Mouse (Mus musculus): ENCODE measurements around the gene 2810408A11Rik. TPM values are rescaled to one million over a fixed set of nuclear protein-coding genes. Genes with fewer than 3 reads are reported as not detected.
A peak's percentile ranks its signal among the peaks of the same experiment; 100 is the strongest.

The 2810408A11Rik gene
- total RNA-seq (2021), result under 1 TPM in 1 of 2 experiments, not detected in 1; 0.59 TPM
- long read RNA-seq, experiment 1, partial matches to known transcripts, result 0 of 1 reads
- long read RNA-seq, experiment 1, other reads (novel, unspliced or antisense), result 1 of 1 reads
- long read RNA-seq, experiment 2, result 0 reads

DNA sequence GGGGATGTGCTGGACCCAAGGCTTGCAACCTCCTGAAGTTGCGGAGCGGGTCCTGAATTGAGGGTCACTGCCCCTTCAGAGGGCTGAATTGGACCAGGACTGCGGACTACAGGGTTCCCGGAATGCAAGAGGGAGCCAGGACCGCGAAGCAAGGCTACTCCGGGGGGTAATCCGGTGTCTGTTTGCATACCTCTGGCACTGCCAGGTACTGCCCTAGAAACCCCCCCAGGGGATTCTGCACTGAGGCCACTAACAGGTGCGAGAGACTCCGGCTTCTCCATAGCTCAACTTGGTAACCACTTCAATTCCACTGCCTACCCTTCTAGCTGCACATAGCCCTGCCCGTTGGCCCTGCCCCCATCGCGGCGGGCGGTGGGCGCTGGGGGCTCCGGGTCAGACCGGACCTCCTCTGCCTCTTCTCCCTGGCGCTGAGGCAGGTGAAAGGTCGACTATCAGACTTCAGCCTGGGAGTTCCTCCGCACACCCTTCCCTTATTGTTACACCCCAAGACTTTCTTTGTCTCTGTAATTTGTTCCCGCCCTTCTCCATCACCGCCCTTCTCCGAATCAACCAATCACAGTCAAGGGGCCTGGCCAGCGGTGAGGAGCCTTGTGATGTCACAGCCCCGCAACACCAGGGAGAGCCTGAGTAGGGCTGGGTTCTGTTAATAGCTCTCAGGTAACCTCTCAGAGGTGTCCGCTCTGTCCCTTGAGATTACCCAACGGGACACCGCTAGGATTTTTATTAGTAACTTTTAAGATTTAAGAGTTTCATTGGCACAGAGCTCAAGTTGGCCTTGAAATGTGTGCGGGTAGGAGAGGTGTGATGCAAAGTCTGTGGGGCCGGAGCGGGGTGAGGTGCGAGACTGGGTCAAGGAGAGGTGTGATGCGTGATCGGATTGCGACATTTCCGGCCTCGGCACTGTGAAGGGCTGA, at the start of gene 2810408A11Rik, which contains the start of gene Neurl4:
2810408A11Rik (minus strand) TSS at position 517 of the 935 bp plus-strand sequence.
Neurl4 (plus strand) TSS at position 602 of the 935 bp plus-strand sequence.
- DNase-seq, result peak; percentile 76 to 83
- intact Hi-C loops (cut with DNase I), result no loop called here

DNA sequence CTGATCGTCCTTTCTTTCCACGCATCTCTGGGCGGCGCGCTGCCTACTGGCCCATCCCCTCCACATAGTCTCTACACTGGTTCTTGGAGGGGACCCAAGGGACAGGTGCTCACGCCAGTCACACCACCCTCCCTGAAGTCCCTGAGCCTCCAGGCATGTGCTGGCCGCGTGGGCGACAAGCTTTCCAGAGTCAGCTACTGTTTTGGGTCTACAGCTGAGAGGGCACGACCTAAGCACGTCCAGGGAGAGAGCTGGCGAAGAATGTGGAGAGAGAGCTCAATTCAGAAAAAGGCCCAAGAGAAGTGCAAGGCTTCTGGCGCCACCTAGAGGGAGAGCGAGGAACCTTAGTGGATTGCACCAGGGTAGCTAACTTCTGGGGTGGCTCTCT, 48.0 kb upstream of the 2810408A11Rik start:
- peak; percentile 86 to 89 for DNase-seq
- intact Hi-C loops (cut with DNase I), result loop anchor here (1.0 kb wide), 1 partner anchor 14 kb away; no protein-coding TSS in a partner anchor

DNA sequence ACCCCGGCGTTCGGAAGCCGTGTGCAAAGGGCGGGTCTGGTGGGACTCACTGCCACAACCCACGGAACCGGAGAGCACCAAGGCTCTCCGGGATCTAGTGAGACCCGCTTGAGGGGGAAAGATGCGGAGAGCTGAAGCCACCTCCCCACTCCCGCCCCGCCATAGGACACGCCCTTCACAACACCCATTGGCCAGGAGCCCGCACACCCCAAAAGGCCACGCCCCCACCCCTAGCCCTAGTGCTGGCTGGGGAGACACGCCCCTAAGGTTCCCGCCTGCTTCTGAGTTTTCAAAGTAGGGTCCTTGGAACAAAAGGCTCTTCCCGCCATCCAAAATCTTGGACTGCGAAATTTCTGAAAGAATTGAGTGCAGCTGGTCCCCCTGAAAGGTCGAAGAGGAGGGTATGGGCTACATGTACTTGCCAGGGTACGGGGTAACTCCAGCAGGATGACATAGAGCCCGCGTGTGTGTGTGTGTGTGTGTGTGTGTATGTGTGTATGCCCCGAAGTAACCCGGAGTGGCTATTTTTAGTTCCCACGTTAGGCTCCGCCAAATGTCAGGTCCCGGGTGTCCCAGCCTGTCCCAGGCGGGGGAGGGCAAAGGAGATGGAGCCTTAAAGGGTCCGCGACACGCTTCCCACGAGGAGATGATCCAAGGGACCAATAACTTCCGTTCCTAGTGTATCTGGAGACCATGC, 47.4 kb upstream of the 2810408A11Rik start, which contains the start of gene Slc2a4:
Slc2a4 (minus strand) TSS at position 123 of the 697 bp plus-strand sequence.
- intact Hi-C loops (cut with DNase I), result no loop called here

DNA sequence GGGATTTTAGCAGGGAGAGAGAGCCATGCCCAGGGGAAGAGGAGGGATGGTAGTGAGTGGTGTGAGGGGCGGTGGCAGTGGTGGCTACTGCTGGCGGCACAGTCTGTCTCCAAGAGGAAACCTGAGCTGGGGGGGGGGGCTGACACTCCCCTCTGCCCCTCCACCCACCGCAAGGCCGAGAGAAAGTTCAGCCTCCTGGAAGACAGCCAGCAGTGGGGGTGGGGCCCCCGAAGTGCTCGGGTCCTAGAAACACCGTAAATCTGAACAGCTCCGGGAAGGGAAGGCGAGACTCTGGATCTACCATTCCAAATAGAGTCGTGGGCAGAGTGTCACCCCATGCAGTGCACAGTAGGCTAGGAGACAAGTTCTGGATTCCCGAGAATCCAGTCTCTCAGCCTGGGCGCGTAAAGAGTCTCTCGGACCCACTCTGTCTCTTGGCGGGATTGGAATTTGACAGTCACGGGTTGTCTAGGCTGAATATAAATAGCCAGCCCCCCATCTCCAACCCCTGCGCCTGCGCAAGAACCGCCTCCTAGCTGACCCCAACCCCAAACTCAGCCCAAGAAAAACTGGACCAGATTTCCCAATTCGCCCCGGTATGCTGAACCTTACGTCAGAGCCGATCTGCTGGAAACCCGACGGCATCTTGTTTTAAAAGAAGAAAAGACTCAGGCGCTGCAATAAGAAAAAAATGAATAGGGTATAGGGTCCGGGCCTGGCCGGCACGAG, 46.7 kb upstream of the 2810408A11Rik start:
- peak; percentile 68 to 83 for DNase-seq
- intact Hi-C loops (cut with DNase I), result no loop called here

More for the DNA sequence above, 47.4 kb upstream of the 2810408A11Rik start, which contains the start of gene Slc2a4:
- peak; percentile 89 to 93 for DNase-seq

DNA sequence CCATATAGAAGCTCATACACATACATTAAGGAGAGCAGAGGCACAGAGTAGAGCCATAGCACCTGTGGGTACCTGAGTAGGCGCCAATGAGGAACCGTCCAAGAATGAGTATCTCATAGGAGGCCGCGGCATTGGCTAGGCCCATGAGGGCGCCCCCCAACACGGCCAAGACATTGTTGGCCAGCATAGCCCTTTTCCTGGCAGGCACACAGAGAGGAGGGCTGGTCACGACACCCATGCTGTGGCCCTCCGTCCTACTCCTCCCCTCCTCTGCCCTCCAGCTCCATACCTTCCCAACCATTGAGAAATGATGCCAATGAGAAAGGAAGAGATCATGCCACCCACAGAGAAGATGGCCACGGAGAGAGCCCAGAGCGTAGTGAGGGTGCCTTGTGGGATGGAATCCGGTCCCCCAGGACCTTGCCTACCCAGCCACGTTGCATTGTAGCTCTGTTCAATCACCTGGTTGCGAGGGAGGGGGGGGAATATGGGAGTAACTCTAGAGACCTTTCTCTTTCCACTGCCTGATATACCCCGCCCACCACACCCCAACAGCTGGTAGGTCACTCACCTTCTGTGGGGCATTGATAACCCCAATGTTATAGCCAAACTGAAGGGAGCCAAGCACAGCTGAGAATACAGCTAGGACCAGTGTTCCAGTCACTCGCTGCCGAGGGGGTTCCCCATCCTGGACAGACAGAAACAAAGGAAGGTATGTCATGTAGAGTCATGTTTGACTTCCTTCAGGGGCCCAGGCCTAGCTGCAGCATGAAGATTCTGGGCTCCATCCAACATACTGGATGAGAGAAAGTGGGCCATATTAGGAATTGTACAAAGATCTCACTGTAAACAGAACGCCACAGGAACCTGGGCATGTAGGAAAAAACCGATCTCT, 45.5 kb upstream of the 2810408A11Rik start:
- DNase-seq, result no peak

DNA sequence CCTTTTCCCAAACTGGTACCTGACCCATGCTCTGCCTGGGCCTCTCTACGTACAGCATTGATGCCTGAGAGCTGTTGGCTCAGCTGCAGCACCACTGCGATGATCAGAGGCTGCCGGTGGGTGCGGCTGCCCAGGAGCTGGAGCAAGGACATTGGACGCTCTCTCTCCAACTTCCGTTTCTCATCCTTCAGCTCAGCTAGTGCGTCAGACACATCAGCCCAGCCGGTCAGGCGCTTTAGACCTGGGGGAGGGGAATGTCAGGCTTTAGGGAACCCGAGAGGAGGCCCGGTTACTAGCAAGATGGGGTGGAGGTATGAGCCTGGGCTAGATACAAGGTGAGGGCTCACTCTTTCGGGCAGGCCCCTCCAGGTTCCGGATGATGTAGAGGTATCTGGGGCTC, 44.4 kb upstream of the 2810408A11Rik start:
- DNase-seq, result no peak
- intact Hi-C loops (cut with DNase I), result no loop called here

More for the DNA sequence above, 45.5 kb upstream of the 2810408A11Rik start:
- intact Hi-C loops (cut with DNase I), result no loop called here

DNA sequence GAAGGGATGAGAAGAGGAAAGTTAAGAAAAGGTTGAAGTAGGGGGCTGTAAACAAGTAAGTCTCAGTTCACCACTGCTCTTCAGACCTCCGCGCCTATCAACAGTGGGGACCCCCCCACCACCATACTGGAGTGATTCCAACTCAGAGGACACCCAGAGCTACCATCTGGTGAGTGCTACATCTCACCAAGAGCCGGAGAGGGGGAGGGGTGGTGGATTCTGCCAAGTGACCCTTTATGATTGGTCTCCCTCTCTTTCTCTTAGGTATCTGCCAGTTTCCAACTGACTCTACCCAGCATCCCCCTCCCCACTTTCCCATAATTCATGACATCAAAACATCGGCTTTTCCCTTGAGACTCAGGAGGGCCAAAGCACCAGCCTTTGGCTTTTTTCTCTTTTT, 40.2 kb upstream of the 2810408A11Rik start:
- DNase-seq, result no peak
- intact Hi-C loops (cut with DNase I), result no loop called here

DNA sequence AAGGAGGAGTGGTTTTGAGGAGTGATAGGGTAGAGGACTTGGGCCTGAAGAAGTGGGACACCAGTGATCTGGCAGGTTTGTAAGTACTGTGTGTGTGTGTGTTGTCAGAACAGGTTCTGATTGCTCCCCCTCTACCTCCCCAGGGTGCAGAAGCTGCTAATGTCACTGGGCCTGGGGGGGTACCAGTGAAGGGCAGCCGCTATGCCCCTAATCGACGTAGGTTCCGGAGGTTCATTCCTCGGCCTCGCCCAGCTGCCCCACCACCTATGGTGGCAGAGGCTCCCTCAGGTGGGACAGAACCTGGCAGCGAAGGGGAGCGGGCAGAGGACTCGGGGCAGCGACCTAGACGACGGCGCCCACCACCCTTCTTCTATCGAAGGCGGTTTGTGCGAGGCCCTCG, 38.9 kb upstream of the 2810408A11Rik start:
- intact Hi-C loops (cut with DNase I), result no loop called here
- no peak for DNase-seq

DNA sequence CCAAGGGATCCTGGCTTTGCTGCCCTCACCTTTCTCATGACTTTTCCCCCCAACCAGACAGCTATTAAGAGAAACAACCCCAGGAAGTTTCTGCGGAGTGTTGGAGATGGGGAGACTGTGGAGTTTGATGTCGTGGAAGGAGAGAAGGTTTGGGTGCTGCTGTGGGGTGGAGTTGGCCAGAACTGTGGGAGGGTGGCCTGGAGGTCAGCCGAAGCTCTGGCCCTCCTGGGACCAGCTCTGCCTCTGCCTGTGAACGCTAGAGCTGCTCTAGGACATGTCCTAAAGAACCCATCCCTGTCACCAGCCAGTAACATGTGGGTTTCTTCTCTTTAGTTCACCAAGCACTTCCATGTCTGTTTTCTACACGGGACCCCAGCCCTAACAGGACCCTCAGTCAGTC, 38.4 kb upstream of the 2810408A11Rik start:
- intact Hi-C loops (cut with DNase I), result no loop called here

DNA sequence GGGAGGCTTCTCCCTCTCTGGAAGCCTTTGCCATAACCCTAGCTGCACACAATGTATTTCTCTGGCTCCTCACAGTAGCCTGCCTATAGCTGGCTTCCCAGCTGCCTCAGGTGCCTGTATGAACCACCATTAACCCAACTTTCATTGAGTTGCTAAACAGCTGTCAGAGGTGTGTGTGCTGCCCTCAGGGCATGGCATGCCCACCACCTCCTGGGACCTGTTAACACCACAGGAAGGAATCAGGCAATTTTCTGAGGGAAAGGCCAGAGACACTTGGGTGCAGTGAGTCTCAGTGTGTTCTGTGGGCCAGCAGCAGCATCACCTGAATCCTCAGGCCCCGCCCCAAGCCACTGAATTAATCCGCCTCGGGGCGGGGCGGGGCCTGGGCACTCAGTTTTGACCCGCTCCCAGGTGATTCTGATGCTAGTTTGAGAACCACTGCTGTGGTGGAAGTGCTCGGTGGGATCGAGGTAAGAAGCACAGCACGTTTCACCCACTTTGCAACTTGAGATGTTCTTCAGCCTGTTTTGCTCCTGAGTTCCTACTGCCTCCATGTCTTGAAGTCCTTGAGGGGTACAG, 37.7 kb upstream of the 2810408A11Rik start:
- intact Hi-C loops (cut with DNase I), result no loop called here
- no peak for DNase-seq

More for the DNA sequence above, 38.4 kb upstream of the 2810408A11Rik start:
- DNase-seq, result no peak

DNA sequence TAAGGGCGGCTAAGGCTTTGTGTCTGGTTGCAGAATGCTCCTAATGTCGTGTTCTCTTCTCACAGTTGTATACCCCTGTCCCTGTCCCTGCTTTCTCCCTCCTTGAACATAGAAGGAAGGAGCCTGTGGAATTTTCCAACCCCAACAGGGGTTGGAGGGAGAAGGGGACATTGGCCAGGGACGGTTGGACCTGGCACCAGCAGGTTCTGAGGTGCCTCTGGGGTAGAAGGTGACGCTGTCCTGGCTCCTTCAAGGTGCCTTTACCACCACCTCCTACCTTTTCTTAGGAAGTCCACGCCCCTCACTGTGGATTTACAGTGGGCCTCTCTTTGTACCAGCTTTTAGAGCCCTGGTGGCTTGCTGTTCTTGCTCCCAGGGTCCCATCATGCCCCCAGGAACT, 37.0 kb upstream of the 2810408A11Rik start:
- DNase-seq, result no peak
- intact Hi-C loops (cut with DNase I), result no loop called here

DNA sequence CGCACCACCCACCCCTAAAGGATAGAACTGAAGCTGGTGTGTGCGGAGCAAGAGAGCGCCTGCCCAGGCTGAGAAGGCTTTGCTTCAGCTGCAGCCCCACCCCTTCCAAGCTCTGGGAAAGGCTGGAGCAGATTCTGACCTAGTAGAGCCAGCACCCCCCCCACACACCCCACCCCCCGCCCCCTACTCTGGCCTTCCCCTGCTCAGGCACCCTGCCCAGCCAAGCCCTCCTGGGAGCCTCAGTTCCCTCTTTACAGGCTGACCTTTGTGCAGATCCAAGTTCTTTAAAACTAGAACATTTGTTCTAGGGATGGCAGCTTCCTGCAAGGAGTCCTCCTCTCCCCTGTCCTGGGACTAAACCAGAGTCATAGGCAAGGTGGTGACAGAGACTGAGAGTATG, 36.6 kb upstream of the 2810408A11Rik start:
- peak; percentile 66 to 78 for DNase-seq
- intact Hi-C loops (cut with DNase I), result no loop called here

DNA sequence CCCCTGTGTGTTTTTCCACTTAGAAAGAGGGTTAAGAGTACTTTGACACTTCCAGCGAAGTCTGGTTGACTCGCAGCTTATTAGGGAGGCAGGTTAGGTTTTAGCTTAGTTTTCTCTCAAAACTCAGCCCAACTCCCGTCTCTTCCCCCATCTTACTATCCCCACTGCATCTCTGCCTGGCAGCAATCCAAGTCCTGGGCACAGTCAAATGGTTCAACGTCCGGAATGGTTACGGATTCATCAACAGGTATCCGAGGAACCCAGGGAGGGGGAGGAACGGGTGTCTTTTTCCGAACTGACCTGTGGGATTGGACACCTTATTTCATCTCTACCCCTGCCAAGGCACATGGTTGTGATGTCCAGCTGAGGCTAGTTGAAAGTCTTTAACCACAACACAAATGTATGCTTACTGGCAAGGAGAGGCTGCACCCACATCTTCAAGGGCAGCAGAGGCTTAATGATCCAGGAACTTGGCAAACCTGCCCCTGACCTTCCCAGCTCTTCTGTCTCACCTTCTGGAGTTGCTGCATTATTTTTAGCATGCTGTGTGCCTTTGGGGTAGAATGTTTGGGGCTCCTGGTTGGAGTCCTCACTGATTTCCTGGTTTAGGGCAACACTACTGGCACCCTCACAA, 36.0 kb upstream of the 2810408A11Rik start:
- intact Hi-C loops (cut with DNase I), result no loop called here
- DNase-seq, result no peak

DNA sequence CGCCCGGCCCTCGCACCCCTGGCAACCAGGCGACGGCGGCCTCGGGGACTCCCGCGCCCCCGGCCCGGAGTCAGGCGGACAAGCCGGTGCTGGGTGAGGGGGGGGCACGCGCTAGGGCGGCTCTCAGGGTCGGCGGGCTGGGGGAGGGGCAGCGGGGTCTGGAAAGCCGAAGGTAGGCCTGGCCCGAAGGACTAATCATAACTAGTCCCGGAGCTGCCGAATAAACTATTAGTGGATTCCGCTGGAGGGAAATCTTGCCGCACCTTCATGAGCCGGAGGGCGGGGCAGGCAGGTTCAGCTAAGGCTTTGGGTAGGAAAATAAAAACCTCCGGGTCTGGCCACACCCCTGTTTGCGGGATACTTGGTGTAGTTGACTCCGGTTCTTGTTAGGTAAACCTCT, 35.4 kb upstream of the 2810408A11Rik start:
- intact Hi-C loops (cut with DNase I), result no loop called here
- DNase-seq, result peak in 1 of 2 experiments; percentile 26

DNA sequence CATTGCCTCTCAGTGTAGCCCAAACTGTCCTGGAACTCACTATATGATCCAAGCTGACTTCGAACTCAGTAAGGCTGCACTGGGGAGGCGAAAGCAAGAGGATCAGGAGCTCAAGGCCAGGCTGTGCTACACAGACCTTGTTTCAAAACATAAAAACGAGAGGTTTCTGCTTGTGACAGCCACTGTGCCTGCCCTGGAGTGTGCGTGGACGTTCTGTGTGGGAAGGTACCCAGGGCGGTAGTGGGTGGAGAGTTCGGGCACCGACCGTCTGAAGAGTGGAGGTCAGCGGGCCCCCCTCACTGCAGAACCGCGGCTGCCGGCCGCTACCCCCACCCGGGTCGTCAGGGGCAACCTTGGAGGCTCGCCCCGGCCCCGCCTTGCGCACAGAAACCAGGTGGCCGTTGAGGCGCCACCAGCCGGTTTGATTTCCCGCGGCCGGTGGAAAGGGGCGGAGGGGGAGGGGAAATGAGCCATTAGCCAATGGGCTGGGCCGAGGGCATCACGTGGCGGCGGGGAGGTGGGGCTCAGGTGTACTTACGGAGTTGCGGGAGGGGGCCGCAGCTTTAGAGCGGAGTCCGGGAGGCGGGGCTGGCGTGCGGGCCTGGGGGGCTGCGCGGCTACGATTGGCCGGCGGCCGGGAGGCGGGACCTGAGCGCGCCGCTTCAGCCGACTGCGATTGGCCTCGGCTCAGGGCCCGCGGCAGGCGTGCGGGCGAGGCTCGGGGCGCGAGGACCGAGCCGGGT, 34.5 kb upstream of the 2810408A11Rik start, which contains the start of gene Ybx2:
Ybx2 (plus strand) TSS at position 660 of the 743 bp plus-strand sequence.
- intact Hi-C loops (cut with DNase I), result no loop called here
- DNase-seq, result peak; percentile 73 to 80

DNA sequence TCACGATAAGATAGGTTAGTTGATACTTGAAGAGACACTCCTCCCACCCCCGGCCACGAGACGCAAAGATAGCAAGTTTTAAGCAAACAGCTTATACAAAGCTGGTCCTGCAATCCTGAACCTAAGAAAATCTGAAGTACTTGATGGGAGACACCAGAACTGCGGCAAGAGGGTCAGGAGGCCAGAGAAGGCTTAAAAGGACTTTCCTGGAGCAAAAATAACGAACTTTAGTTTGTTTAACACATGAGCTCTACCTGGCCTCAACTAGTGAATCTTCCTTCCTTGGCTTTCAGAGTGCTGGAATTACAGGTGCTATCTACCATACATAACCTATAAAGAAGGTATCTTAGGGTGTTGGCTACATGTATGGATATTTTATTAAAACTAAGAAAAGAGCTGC, 33.9 kb upstream of the 2810408A11Rik start:
- intact Hi-C loops (cut with DNase I), result loop anchor here (1.0 to 5.0 kb wide), 2 partner anchors 15 to 73 kb away; no protein-coding TSS in a partner anchor
- DNase-seq, result no peak

DNA sequence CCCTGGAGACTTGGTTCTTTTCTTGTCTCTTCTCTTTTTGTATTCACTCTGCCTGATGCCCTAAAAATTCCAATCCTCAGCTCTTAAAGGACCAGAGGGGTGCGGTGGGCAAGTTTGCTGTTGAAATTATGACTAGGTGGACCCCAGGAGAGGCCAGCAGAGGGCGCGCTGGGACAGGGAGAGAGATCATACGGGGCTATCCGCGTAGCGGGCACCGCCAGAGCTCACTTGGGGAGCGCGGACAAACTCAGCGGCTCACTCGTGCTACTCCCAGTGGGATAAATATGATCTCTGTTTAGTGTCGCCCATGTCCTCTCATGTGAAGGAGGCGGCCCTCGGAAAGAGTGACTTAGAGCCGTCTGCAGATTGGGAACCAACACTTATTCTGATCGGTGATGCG, 33.4 kb upstream of the 2810408A11Rik start:
- DNase-seq, result peak; percentile 92 to 95
- intact Hi-C loops (cut with DNase I), result loop anchor here (1.0 to 5.0 kb wide), 2 partner anchors 15 to 73 kb away; no protein-coding TSS in a partner anchor

Data from gastrocnemius, postnatal 36 days (tissue).